Mouse (Mus musculus) myocyte (in vitro differentiated cells): ENCODE measurements at regions not wholly inside any gene's neighbourhood (a gene's known extent, or its start where the extent isn't known, plus 50 kb on each side); places are given as distances from the start of the nearest gene placed in this dataset.

Experiments used
- CEBPB ChIP-seq: IDR thresholded peaks from 2 replicates; pipeline ENCODE4 v1.6.1; 2011; ENCODE audit warnings: mild to moderate bottlenecking, moderate library complexity; ENCODE audit not compliant: poor library complexity, insufficient read depth, severe bottlenecking
- MAX ChIP-seq: IDR thresholded peaks from one replicate; pipeline ENCODE4 v1.6.1; 2011; ENCODE audit warnings: low read depth, mild to moderate bottlenecking, control low read depth
- MYOD1 ChIP-seq, 3 experiments: IDR thresholded peaks; one replicate each; pipeline ENCODE4 v1.6.1; 2011; ENCODE audit warnings: control low read depth in 2 of 3, low read depth in 2 of 3, mild to moderate bottlenecking in 2 of 3, moderate library complexity in 1 of 3; ENCODE audit not compliant: insufficient read length in 2 of 3, control insufficient read depth in 1 of 3
- POLR2A ChIP-seq: IDR thresholded peaks from one replicate; pipeline ENCODE4 v1.6.1; 2011; ENCODE audit warnings: low read depth, mild to moderate bottlenecking, control low read depth, moderate library complexity; ENCODE audit not compliant: insufficient read length
- POLR2AphosphoS2 ChIP-seq: IDR thresholded peaks from one replicate; pipeline ENCODE4 v1.6.1; 2011; ENCODE audit warnings: low read depth, control low read depth; ENCODE audit not compliant: insufficient read length
- REST ChIP-seq: IDR thresholded peaks from one replicate; pipeline ENCODE4 v1.6.1; 2011; ENCODE audit warnings: mild to moderate bottlenecking, control low read depth, moderate library complexity; ENCODE audit not compliant: insufficient read depth, insufficient read length
- SRF ChIP-seq: IDR thresholded peaks from one replicate; pipeline ENCODE4 v1.6.1; 2011; ENCODE audit warnings: low read depth; ENCODE audit not compliant: control insufficient read depth, insufficient read length
- TCF3 ChIP-seq: IDR thresholded peaks from one replicate; pipeline ENCODE4 v1.6.1; 2011; ENCODE audit warnings: low read depth, control low read depth; ENCODE audit not compliant: insufficient read length
- USF1 ChIP-seq: IDR thresholded peaks from one replicate; pipeline ENCODE4 v1.6.1; 2011; ENCODE audit warnings: low read depth, mild to moderate bottlenecking, control low read depth, moderate library complexity

- TF ChIP-seq POLR2A (no peak), MYOD1 (IDR thresholded peaks at IDR 0.05; ENCODE audit: control insufficient read depth in 1 of 3, insufficient read length in 2 of 3, low read depth in 2 of 3) (no peak), TCF3 (no peak), REST (no peak), USF1 (no peak), MAX (no peak), POLR2AphosphoS2 (no peak), CEBPB (no peak), SRF (no peak)
Observed at GRCm38 (mm10) chr12:26535261-26535890, 66.4 kb downstream of the Cmpk2 start.
